Mouse (Mus musculus): Measurements from ENCODE around the gene Zfp317. TPM values are rescaled to one million over a fixed set of nuclear protein-coding genes. Genes with fewer than 3 reads are reported as not detected.

Zfp317 gene
- 0.80 and 1.8 TPM in 2 replicates for polyA plus RNA-seq (2012; ENCODE audit: low replicate concordance)

GRCm38 (mm10) chr9:19621843-19622822, at the start of gene Zfp317:
Gene Zfp317, plus strand, starts transcription at chr9:19622102.

DNA sequence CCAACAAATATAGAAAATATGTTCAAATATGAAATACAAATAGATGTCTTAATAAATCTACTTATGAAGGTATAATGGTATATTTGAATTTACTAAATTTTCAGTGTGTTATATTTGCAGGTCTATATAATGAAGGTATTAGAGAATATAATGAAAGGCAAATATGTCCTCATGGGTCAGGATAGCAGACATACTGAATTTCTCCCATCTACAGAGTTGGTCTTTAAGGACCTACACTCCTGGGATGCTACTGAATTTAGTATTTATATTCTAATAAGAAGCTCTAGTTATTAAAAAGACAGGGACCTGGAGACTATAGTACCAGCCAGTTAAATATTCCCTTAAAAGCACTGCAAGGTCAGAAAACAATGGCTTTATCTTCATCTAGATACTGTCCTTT, 39.6 kb upstream of the Zfp317 start, which contains the start of gene Olfr855:
Gene Olfr855 (plus strand): TSS at position 301 of the 400 bp plus-strand sequence.

Other genes starting within 250 kb of the Zfp317 start
- not detected in 2 replicates for gene Olfr847, start 243.4 kb upstream of the Zfp317 start, polyA plus RNA-seq (2012; ENCODE audit: low replicate concordance)
- gene Olfr849, start 181.8 kb upstream of the Zfp317 start, polyA plus RNA-seq (2012; ENCODE audit: low replicate concordance), result not detected in 2 replicates
- gene Olfr850, start 143.9 kb upstream of the Zfp317 start, polyA plus RNA-seq (2012; ENCODE audit: low replicate concordance), result not detected in 2 replicates
- not detected in 2 replicates for gene Olfr851, start 128.8 kb upstream of the Zfp317 start, polyA plus RNA-seq (2012; ENCODE audit: low replicate concordance)
- not detected in 2 replicates for gene Olfr853, start 81.0 kb upstream of the Zfp317 start, polyA plus RNA-seq (2012; ENCODE audit: low replicate concordance)
- gene Olfr854, start 54.7 kb upstream of the Zfp317 start, polyA plus RNA-seq (2012; ENCODE audit: low replicate concordance), result not detected in 2 replicates
- not detected in 2 replicates for gene Olfr855, start 39.5 kb upstream of the Zfp317 start, polyA plus RNA-seq (2012; ENCODE audit: low replicate concordance)
- not detected in 2 replicates for gene Olfr857, start 87.3 kb downstream of the Zfp317 start, polyA plus RNA-seq (2012; ENCODE audit: low replicate concordance)
- gene Olfr58, start 158.2 kb downstream of the Zfp317 start, polyA plus RNA-seq (2012; ENCODE audit: low replicate concordance), result not detected in 2 replicates
- not detected in 2 replicates for gene Olfr859, start 182.8 kb downstream of the Zfp317 start, polyA plus RNA-seq (2012; ENCODE audit: low replicate concordance)
- not detected in 2 replicates for gene Olfr860, start 227.6 kb downstream of the Zfp317 start, polyA plus RNA-seq (2012; ENCODE audit: low replicate concordance)

Measured in hematopoietic multipotent progenitor cell, adult 10-12 weeks (in vitro differentiated cells).